Mouse (Mus musculus): ENCODE results near the gene Gm49369. TPM values are rescaled to one million over a fixed set of nuclear protein-coding genes. Genes with fewer than 3 reads are reported as not detected.
A peak's percentile ranks its signal among the peaks of the same experiment; 100 is the strongest.

Gene Gm49369
- polyA plus RNA-seq, 1 experiment: not detected

- H3K27ac ChIP-seq (ENCODE audit: insufficient read depth, low read depth, low read length): no peak overlapping the region
- H3K4me3 ChIP-seq (ENCODE audit: low read depth, low read length): peak overlapping the region; percentile 55
- no peaks in the 10 kb centered on the region for H3K4me1 ChIP-seq (ENCODE audit: control insufficient read depth, insufficient read depth, insufficient read length, low read length)
- peaks cover 20% of the 10 kb centered on the region for H3K36me3 ChIP-seq (ENCODE audit: control insufficient read depth, insufficient read depth, low read length)
- WGBS: 3% methylated on average over 64 of the region's 64 CpGs
- no peak for TF ChIP-seq POLR2A (IDR thresholded peaks at IDR 0.05; ENCODE audit: low read depth, low read length)
- no peak for TF ChIP-seq CTCF (IDR thresholded peaks at IDR 0.05; ENCODE audit: extremely low read depth, insufficient read length, insufficient replicate concordance, low read depth, low read length)
- H3K27me3 ChIP-seq (ENCODE audit: control insufficient read depth, insufficient read depth, low read length): peaks cover 15% of the 10 kb centered on the region
Measured at GRCm38 (mm10) chr7:142371768-142372661, 10.5 kb downstream of the Gm49369 start.

GRCm38 (mm10) chr7:142371398-142371767 is 11.1 kb downstream of the Gm49369 start:
- TF ChIP-seq POLR2A (IDR thresholded peaks at IDR 0.05; ENCODE audit: low read depth, low read length) (no peak), CTCF (IDR thresholded peaks at IDR 0.05; ENCODE audit: extremely low read depth, insufficient read length, insufficient replicate concordance, low read depth, low read length) (no peak)
- WGBS: 33% methylated on average over 11 of the region's 11 CpGs
- Histone ChIP-seq H3K27me3 (ENCODE audit: control insufficient read depth, insufficient read depth, low read length) (peaks cover 15% of the 10 kb centered on the region), H3K4me1 (ENCODE audit: control insufficient read depth, insufficient read depth, insufficient read length, low read length) (no peaks in the 10 kb centered on the region), H3K27ac (ENCODE audit: insufficient read depth, low read depth, low read length) (no peak overlapping the region), H3K4me3 (ENCODE audit: low read depth, low read length) (peak overlapping the region; percentile 55), H3K36me3 (ENCODE audit: control insufficient read depth, insufficient read depth, low read length) (peaks cover 13% of the 10 kb centered on the region)

GRCm38 (mm10) chr7:142370937-142371336 is 11.5 kb downstream of the Gm49369 start:
- 75% methylated on average over 18 of the region's 18 CpGs for WGBS
- H3K4me1 ChIP-seq (ENCODE audit: control insufficient read depth, insufficient read depth, insufficient read length, low read length): no peaks in the 10 kb centered on the region
- H3K36me3 ChIP-seq (ENCODE audit: control insufficient read depth, insufficient read depth, low read length): peaks cover 9% of the 10 kb centered on the region
- no peak for TF ChIP-seq POLR2A (IDR thresholded peaks at IDR 0.05; ENCODE audit: low read depth, low read length)
- TF ChIP-seq CTCF (IDR thresholded peaks at IDR 0.05; ENCODE audit: extremely low read depth, insufficient read length, insufficient replicate concordance, low read depth, low read length): no peak
- no peak overlapping the region for H3K4me3 ChIP-seq (ENCODE audit: low read depth, low read length)
- H3K27ac ChIP-seq (ENCODE audit: insufficient read depth, low read depth, low read length): no peak overlapping the region
- peaks cover 15% of the 10 kb centered on the region for H3K27me3 ChIP-seq (ENCODE audit: control insufficient read depth, insufficient read depth, low read length)

DNA sequence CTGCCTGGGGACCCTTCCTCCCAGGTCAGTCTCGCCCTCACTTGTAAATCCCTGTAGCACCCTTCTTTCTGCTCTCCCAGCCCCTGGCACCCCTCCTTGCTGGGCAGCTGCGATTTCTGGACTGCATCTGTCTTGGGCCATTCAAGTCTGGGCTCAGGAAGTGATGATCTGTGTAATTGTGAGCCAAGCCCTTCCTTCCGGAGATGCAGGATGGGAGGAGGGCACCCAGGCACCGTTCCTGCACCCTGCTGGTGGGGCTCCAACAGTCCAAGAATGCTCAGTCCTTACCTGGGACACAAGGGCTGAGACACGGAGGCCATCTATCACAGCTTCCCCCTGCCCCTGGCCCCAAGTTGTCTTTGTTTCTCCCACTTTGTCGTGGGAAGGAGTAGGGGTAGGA is 12.6 kb downstream of the Gm49369 start:
- Histone ChIP-seq H3K36me3 (ENCODE audit: control insufficient read depth, insufficient read depth, low read length) (peaks cover 1% of the 10 kb centered on the region; the same call in 1 of the 2 replicates), H3K4me3 (ENCODE audit: low read depth, low read length) (no peak overlapping the region), H3K27ac (ENCODE audit: insufficient read depth, low read depth, low read length) (no peak overlapping the region), H3K27me3 (ENCODE audit: control insufficient read depth, insufficient read depth, low read length) (peaks cover 15% of the 10 kb centered on the region), H3K4me1 (ENCODE audit: control insufficient read depth, insufficient read depth, insufficient read length, low read length) (no peaks in the 10 kb centered on the region)
- 57% methylated on average over 6 of the region's 6 CpGs for WGBS
- TF ChIP-seq CTCF (IDR thresholded peaks at IDR 0.05; ENCODE audit: extremely low read depth, insufficient read length, insufficient replicate concordance, low read depth, low read length) (no peak), POLR2A (IDR thresholded peaks at IDR 0.05; ENCODE audit: low read depth, low read length) (no peak)

DNA sequence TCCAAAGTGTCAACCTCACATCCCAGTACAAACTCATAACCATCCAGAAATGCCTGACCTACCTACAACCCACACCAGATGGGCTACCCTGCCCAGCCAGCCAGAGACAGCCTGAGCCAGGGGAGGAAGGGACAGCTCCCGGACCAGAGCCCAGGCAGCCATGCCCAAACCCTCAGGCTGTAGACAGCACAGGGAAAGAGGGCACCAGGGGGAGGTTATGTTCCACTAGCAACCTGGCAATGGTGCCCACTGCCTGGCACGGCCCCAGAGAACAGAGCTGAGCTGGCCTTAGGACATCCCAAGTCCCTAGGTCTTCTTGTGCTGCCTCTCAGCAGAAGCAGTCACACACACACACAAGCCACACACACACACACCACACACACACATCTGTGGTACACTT is 13.6 kb downstream of the Gm49369 start:
- TF ChIP-seq POLR2A (IDR thresholded peaks at IDR 0.05; ENCODE audit: low read depth, low read length) (no peak), CTCF (IDR thresholded peaks at IDR 0.05; ENCODE audit: extremely low read depth, insufficient read length, insufficient replicate concordance, low read depth, low read length) (no peak)
- 66% methylated on average over 2 of the region's 2 CpGs for WGBS
- Histone ChIP-seq H3K4me3 (ENCODE audit: low read depth, low read length) (no peak overlapping the region), H3K27me3 (ENCODE audit: control insufficient read depth, insufficient read depth, low read length) (peaks cover 15% of the 10 kb centered on the region), H3K36me3 (ENCODE audit: control insufficient read depth, insufficient read depth, low read length) (no peaks in the 10 kb centered on the region), H3K27ac (ENCODE audit: insufficient read depth, low read depth, low read length) (no peak overlapping the region), H3K4me1 (ENCODE audit: control insufficient read depth, insufficient read depth, insufficient read length, low read length) (no peaks in the 10 kb centered on the region)

DNA sequence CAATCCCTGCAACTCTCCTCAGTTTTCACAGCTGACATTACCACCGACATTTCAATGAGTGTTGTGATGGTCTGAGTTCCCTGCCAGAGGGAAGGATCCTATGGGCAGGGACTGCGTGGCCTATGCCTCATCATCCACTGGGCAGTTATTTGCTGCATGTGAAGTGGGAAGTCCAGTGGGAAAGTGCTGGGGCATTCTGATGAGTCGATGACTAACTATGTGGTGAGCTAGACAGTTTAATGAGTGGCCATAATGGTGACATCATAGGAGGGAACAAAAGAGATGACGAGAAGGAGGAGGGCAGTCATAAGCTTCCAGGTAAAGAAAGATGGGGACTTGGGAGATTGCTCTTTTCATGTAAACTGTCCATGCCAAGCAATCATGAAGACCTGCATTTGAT is 19.4 kb downstream of the Gm49369 start:
- 53% methylated on average over 4 of the region's 4 CpGs for WGBS
- no peak for TF ChIP-seq CTCF (IDR thresholded peaks at IDR 0.05; ENCODE audit: extremely low read depth, insufficient read length, insufficient replicate concordance, low read depth, low read length)
- TF ChIP-seq POLR2A (IDR thresholded peaks at IDR 0.05; ENCODE audit: low read depth, low read length): no peak
- H3K27ac ChIP-seq (ENCODE audit: insufficient read depth, low read depth, low read length): no peak overlapping the region

GRCm38 (mm10) chr7:142360743-142361142 is 21.7 kb downstream of the Gm49369 start:
- H3K36me3 ChIP-seq (ENCODE audit: control insufficient read depth, insufficient read depth, low read length): no peaks in the 10 kb centered on the region
- H3K27me3 ChIP-seq (ENCODE audit: control insufficient read depth, insufficient read depth, low read length): no peaks in the 10 kb centered on the region
- no peak overlapping the region for H3K4me3 ChIP-seq (ENCODE audit: low read depth, low read length)
- TF ChIP-seq CTCF (IDR thresholded peaks at IDR 0.05; ENCODE audit: extremely low read depth, insufficient read length, insufficient replicate concordance, low read depth, low read length) (no peak), POLR2A (IDR thresholded peaks at IDR 0.05; ENCODE audit: low read depth, low read length) (no peak)
- H3K4me1 ChIP-seq (ENCODE audit: control insufficient read depth, insufficient read depth, insufficient read length, low read length): no peaks in the 10 kb centered on the region
- no peak overlapping the region for H3K27ac ChIP-seq (ENCODE audit: insufficient read depth, low read depth, low read length)

More for the DNA sequence above, 19.4 kb downstream of the Gm49369 start:
- Histone ChIP-seq H3K27me3 (ENCODE audit: control insufficient read depth, insufficient read depth, low read length) (no peaks in the 10 kb centered on the region), H3K4me3 (ENCODE audit: low read depth, low read length) (no peak overlapping the region), H3K4me1 (ENCODE audit: control insufficient read depth, insufficient read depth, insufficient read length, low read length) (no peaks in the 10 kb centered on the region), H3K36me3 (ENCODE audit: control insufficient read depth, insufficient read depth, low read length) (no peaks in the 10 kb centered on the region)
